Mouse (Mus musculus) MEL (cell line): ENCODE measurements around the gene Rpl28.

Source experiments
- CTCF ChIP-seq, 3 experiments: IDR thresholded peaks in 2 of 3; conservative IDR thresholded peaks in 1 of 3; 2 replicates each; pipeline ENCODE4 v1.5.1; 2011 to 2012; ENCODE audit warnings: low read length in 3 of 3, low read depth in 2 of 3, mild to moderate bottlenecking in 2 of 3, improper control_type of control experiment in 1 of 3, inconsistent platforms in 1 of 3, mixed read lengths in 1 of 3, moderate library complexity in 1 of 3; ENCODE audit not compliant: control insufficient read depth in 1 of 3, insufficient read depth in 1 of 3, poor library complexity in 1 of 3, severe bottlenecking in 1 of 3
- EP300 ChIP-seq, 2 experiments: IDR thresholded peaks; 2 replicates each; pipeline ENCODE4 v1.6.1; 2011; ENCODE audit warnings: improper control_type of control experiment in 2 of 2, low read length in 2 of 2, low read depth in 1 of 2, mild to moderate bottlenecking in 1 of 2
- MAFK ChIP-seq: IDR thresholded peaks from 2 replicates; pipeline ENCODE4 v1.6.1; 2011; ENCODE audit warnings: low read depth, mild to moderate bottlenecking, low read length, improper control_type of control experiment, borderline replicate concordance
- POLR2A ChIP-seq, 2 experiments: IDR thresholded peaks; 2 replicates each; pipeline ENCODE4 v1.6.1; 2011 to 2012; ENCODE audit warnings: low read length in 2 of 2, mild to moderate bottlenecking in 2 of 2, control low read depth in 1 of 2, improper control_type of control experiment in 1 of 2, low read depth in 1 of 2, moderate library complexity in 1 of 2; ENCODE audit not compliant: control insufficient read depth in 1 of 2, insufficient read depth in 1 of 2, poor library complexity in 1 of 2
- TAL1 ChIP-seq: IDR thresholded peaks from 2 replicates; pipeline ENCODE4 v1.6.1; 2012; ENCODE audit warnings: mild to moderate bottlenecking, inconsistent platforms, low read length, moderate library complexity, mixed read lengths
- ZMIZ1 ChIP-seq: IDR thresholded peaks from 2 replicates; pipeline ENCODE4 v1.6.1; 2012; ENCODE audit warnings: low read depth, mild to moderate bottlenecking, inconsistent platforms, low read length, improper control_type of control experiment, moderate library complexity

DNA sequence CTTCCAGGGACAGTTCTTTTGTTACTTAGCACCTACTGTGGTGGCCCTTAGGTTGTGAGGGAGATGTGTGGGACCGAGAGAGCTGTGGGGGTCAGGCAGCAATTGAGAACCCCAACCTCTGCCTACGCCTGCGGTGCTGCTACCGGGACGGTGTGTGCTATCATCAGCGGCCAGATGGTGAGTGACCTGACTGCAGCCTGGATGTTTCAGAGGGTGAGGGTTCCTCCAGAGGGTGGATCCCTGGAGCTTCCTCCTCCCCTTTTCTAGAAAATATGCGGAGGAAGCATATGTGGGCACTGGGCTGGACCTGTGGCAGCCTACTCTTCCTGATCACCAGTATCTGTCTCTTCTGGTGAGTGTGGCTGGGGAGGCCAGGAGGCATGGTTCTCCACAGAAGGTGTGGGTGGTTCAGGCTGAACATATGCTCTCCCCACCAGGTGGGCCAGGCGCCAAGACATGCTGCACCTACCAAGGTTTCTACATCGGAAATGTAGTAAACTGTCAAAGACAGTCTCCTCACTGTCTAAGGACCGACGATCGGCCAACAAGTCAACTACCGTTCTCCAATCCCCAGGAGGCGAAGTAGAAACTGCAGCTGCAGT, 8.9 kb upstream of the Rpl28 start:
- TF ChIP-seq TAL1 (no peak), CTCF (IDR thresholded peaks at IDR 0.05 in 2 of 3, conservative IDR thresholded peaks at IDR 0.05 in 1 of 3; ENCODE audit: control insufficient read depth in 1 of 3, insufficient read depth in 1 of 3, low read depth in 2 of 3, low read length in 3 of 3, poor library complexity in 1 of 3, severe bottlenecking in 1 of 3) (no peak), EP300 (IDR thresholded peaks at IDR 0.05; ENCODE audit: low read depth in 1 of 2, low read length in 2 of 2) (no peak), ZMIZ1 (no peak), MAFK (no peak), POLR2A (IDR thresholded peaks at IDR 0.05; ENCODE audit: control insufficient read depth in 1 of 2, insufficient read depth in 1 of 2, low read depth in 1 of 2, low read length in 2 of 2, poor library complexity in 1 of 2) (no peak)
